Mouse (Mus musculus) hindbrain, embryonic 14.5 days (tissue): ENCODE data around the gene Il9r. TPM values are rescaled to one million over a fixed set of nuclear protein-coding genes. Genes with fewer than 3 reads are reported as not detected.

Source experiments
- ATAC-seq: fragments of 200-750 bp; cut with Nextera tagmentation; 2 replicates; pipeline ENCODE4 v1.8.0; 2017; ENCODE audit warnings: moderate number of reproducible peaks, mild to moderate bottlenecking, moderate TSS enrichment, moderate library complexity; ENCODE audit not compliant: low FRiP score
- DNase-seq: peaks from one replicate; pipeline ENCODE4 v3.0.0-alpha.2; 2015; ENCODE audit warnings: low spot score
- H3K27ac ChIP-seq: fragments of 300-500 bp; sonication (generic); 2 replicates; pipeline ENCODE4 v1.5.1; 2014; ENCODE audit warnings: mild to moderate bottlenecking, moderate library complexity
- H3K27me3 ChIP-seq: fragments of 300-500 bp; sonication (generic); 2 replicates; pipeline ENCODE4 v1.6.1; 2014; ENCODE audit warnings: mild to moderate bottlenecking, low read length, mixed read lengths; ENCODE audit not compliant: control insufficient read depth, insufficient read depth
- H3K36me3 ChIP-seq: fragments of 300-500 bp; sonication (generic); replicated peaks from 2 replicates; pipeline ENCODE4 v1.6.1; 2014; ENCODE audit not compliant: control insufficient read depth, insufficient read depth
- H3K4me1 ChIP-seq: fragments of 300-500 bp; sonication (generic); replicated peaks from 2 replicates; pipeline ENCODE4 v1.6.1; 2014; ENCODE audit warnings: antibody characterized with exemption, low read length, mixed read lengths; ENCODE audit not compliant: control insufficient read depth, insufficient read depth
- H3K4me2 ChIP-seq: fragments of 300-500 bp; sonication (generic); replicated peaks from 2 replicates; pipeline ENCODE4 v1.6.1; 2014; ENCODE audit warnings: mild to moderate bottlenecking, moderate library complexity
- H3K4me3 ChIP-seq: fragments of 300-500 bp; sonication (generic); replicated peaks from 2 replicates; pipeline ENCODE4 v1.5.1; 2014; ENCODE audit warnings: mild to moderate bottlenecking, low read length
- H3K9ac ChIP-seq: fragments of 300-500 bp; sonication (generic); 2 replicates; pipeline ENCODE4 v1.6.1; 2014
- H3K9me3 ChIP-seq: fragments of 300-500 bp; sonication (generic); 2 replicates; pipeline ENCODE4 v1.6.1; 2016; ENCODE audit warnings: low read length; ENCODE audit not compliant: control insufficient read depth
- WGBS: fragments of 180-500 bp; shearing (Covaris S2); extraction: QIAGEN DNeasy Blood & Tissue Kit; methylation state at CpG from one replicate; pipeline ENCODE4 v1.1.7; 2014; 5-methylcytosine and 5-hydroxymethylcytosine counted together
- polyA plus RNA-seq: library from polyadenylated mRNA; unstranded; fragments of >200 nt; fragmentation: Nextera tagmentation; extraction: Ambion mirVana; gene quantifications from 2 replicates; pipeline ENCODE4 v1.2.1, GENCODE M21; 2014

The Il9r gene
- polyA plus RNA-seq, 1 experiment from 2014 or later, result not detected

- Histone ChIP-seq H3K27ac (no peak overlapping the region; the same call in 1 of the 2 replicates), H3K9me3 (no peaks in the 10 kb centered on the region), H3K4me2 (no peak overlapping the region), H3K4me3 (no peak overlapping the region), H3K27me3 (no peaks in the 10 kb centered on the region), H3K36me3 (peaks cover 45% of the 10 kb centered on the region), H3K4me1 (peaks cover 21% of the 10 kb centered on the region), H3K9ac (no peak overlapping the region)
- ATAC-seq (peak; percentile 26; the same call in 1 of the 2 replicates), DNase-seq (peak; percentile 76)
- 58% methylated on average over 5 of the region's 5 CpGs for WGBS
Observed at GRCm38 (mm10) chr11:32238093-32238860, 38.2 kb upstream of the Il9r start.

- H3K9ac ChIP-seq, result no peak overlapping the region
- H3K9me3 ChIP-seq, result no peaks in the 10 kb centered on the region
- no peak overlapping the region for H3K4me3 ChIP-seq
- peaks cover 21% of the 10 kb centered on the region for H3K4me1 ChIP-seq
- H3K27ac ChIP-seq, result 0 out of 2 replicates have a peak overlapping the region, but pooled peaks have one; percentile 17
- ATAC-seq (no peak), DNase-seq (no peak)
- peaks cover 51% of the 10 kb centered on the region for H3K36me3 ChIP-seq
- 87% methylated on average over 3 of the region's 3 CpGs for WGBS
- no peaks in the 10 kb centered on the region for H3K27me3 ChIP-seq
- H3K4me2 ChIP-seq, result no peak overlapping the region
Observed at GRCm38 (mm10) chr11:32237411-32237795, 37.3 kb upstream of the Il9r start.

- ATAC-seq, result no peak
- H3K4me1 ChIP-seq, result peaks cover 21% of the 10 kb centered on the region
- H3K36me3 ChIP-seq, result peaks cover 55% of the 10 kb centered on the region
- peak; percentile 68 for DNase-seq
- H3K9ac ChIP-seq, result no peak overlapping the region
- H3K27ac ChIP-seq, result peak overlapping the region; percentile 62
- no peaks in the 10 kb centered on the region for H3K27me3 ChIP-seq
- no peaks in the 10 kb centered on the region for H3K9me3 ChIP-seq
- 56% methylated on average over 9 of the region's 9 CpGs for WGBS
- no peak overlapping the region for H3K4me2 ChIP-seq
- no peak overlapping the region for H3K4me3 ChIP-seq
Observed at GRCm38 (mm10) chr11:32236712-32237410, 36.8 kb upstream of the Il9r start.

GRCm38 (mm10) chr11:32236132-32236531 is 36.1 kb upstream of the Il9r start:
- H3K9ac ChIP-seq, result no peak overlapping the region
- 57% methylated on average over 2 of the region's 2 CpGs for WGBS
- H3K27me3 ChIP-seq, result no peaks in the 10 kb centered on the region
- H3K9me3 ChIP-seq, result no peaks in the 10 kb centered on the region
- no peak overlapping the region for H3K4me2 ChIP-seq
- ATAC-seq, result no peak; the same call in 1 of the 2 replicates
- H3K36me3 ChIP-seq, result peaks cover 57% of the 10 kb centered on the region
- no peak overlapping the region for H3K4me3 ChIP-seq
- H3K27ac ChIP-seq, result peak overlapping the region; percentile 62
- no peak for DNase-seq
- H3K4me1 ChIP-seq, result peaks cover 21% of the 10 kb centered on the region

GRCm38 (mm10) chr11:32235646-32236045 is 35.6 kb upstream of the Il9r start:
- Histone ChIP-seq H3K9me3 (no peaks in the 10 kb centered on the region), H3K36me3 (peaks cover 55% of the 10 kb centered on the region), H3K27ac (peak overlapping the region; percentile 62), H3K27me3 (no peaks in the 10 kb centered on the region), H3K9ac (no peak overlapping the region), H3K4me2 (no peak overlapping the region), H3K4me3 (no peak overlapping the region), H3K4me1 (peaks cover 21% of the 10 kb centered on the region)
- DNase-seq (peak; percentile 78), ATAC-seq (peak; percentile 61; the same call in 1 of the 2 replicates)
- WGBS, result 39% methylated on average over 3 of the region's 3 CpGs

- DNase-seq, result no peak
- no peak for ATAC-seq
- Histone ChIP-seq H3K4me3 (no peak overlapping the region), H3K36me3 (peaks cover 55% of the 10 kb centered on the region), H3K4me2 (no peak overlapping the region), H3K9ac (no peak overlapping the region), H3K27ac (peak overlapping the region; percentile 62), H3K4me1 (peaks cover 21% of the 10 kb centered on the region), H3K9me3 (no peaks in the 10 kb centered on the region), H3K27me3 (no peaks in the 10 kb centered on the region)
- WGBS, result 86% methylated on average over 6 of the region's 6 CpGs
Observed at GRCm38 (mm10) chr11:32234816-32235485, 34.9 kb upstream of the Il9r start.

GRCm38 (mm10) chr11:32233895-32234294 is 33.8 kb upstream of the Il9r start:
- Histone ChIP-seq H3K4me2 (no peak overlapping the region), H3K4me3 (no peak overlapping the region), H3K9ac (no peak overlapping the region), H3K4me1 (peaks cover 21% of the 10 kb centered on the region), H3K36me3 (peaks cover 52% of the 10 kb centered on the region), H3K9me3 (no peaks in the 10 kb centered on the region), H3K27ac (no peak overlapping the region), H3K27me3 (no peaks in the 10 kb centered on the region)
- ATAC-seq, result no peak
- 85% methylated on average over 3 of the region's 3 CpGs for WGBS
- no peak for DNase-seq

- Histone ChIP-seq H3K36me3 (peaks cover 52% of the 10 kb centered on the region), H3K27me3 (no peaks in the 10 kb centered on the region), H3K4me2 (no peak overlapping the region), H3K9me3 (no peaks in the 10 kb centered on the region), H3K27ac (no peak overlapping the region), H3K4me1 (peaks cover 21% of the 10 kb centered on the region), H3K9ac (no peak overlapping the region), H3K4me3 (no peak overlapping the region)
- DNase-seq (no peak), ATAC-seq (no peak)
- 77% methylated on average over 10 of the region's 10 CpGs for WGBS
Observed at GRCm38 (mm10) chr11:32232848-32233247, 32.8 kb upstream of the Il9r start.

GRCm38 (mm10) chr11:32231125-32231524 is 31.0 kb upstream of the Il9r start:
- WGBS, result 92% methylated on average over 2 of the region's 2 CpGs
- Histone ChIP-seq H3K36me3 (peaks cover 52% of the 10 kb centered on the region), H3K4me3 (no peak overlapping the region), H3K4me2 (no peak overlapping the region), H3K9ac (no peak overlapping the region), H3K9me3 (no peaks in the 10 kb centered on the region), H3K27me3 (no peaks in the 10 kb centered on the region), H3K4me1 (peaks cover 30% of the 10 kb centered on the region), H3K27ac (no peak overlapping the region)
- DNase-seq (no peak), ATAC-seq (no peak)
